Mouse (Mus musculus): ENCODE measurements at regions not wholly inside any gene's neighbourhood (a gene's known extent, or its start where the extent isn't known, plus 50 kb on each side); places are given as distances from the start of the nearest gene placed in this dataset.

DNA sequence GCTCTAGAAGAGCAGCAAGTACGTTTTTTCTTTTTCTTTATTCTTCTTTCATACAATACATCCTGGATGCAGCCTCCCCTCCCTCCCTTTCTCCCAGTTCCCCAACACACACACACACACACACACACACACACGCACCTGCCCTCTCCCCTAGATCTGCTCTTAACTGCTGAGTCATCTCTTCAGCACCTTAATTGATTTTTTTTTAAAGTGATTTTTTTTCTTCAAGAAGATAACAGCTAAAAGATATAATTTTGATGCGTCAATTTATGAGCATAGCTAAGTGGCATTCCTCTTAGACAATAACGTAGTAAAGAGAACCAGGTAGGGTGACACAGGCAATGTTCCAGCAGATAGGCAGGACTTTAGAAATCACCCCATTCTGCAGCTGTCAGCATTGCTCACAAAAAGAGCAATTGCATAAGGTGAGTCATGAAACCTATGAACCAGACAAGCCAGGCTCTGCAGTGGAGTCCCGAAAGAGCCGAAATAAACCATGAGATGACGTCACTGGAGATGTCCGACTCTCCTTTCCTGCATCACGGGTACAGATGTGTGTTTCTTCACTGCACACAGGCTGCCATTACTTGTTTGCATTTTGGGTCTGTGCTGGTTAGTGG lies 63.9 kb upstream of the Tnrc6a start:
- H3K36me3 ChIP-seq (ENCODE audit: insufficient read depth), result no peaks in the 10 kb centered on the region
- H3K9me3 ChIP-seq (ENCODE audit: low read depth, low read length), result no peaks in the 10 kb centered on the region
- no peak overlapping the region for H3K4me3 ChIP-seq (ENCODE audit: low read depth, low read length)
- 81% methylated on average over 9 of the region's 9 CpGs for WGBS
- ATAC-seq (ENCODE audit: insufficient read depth) (no peak), DNase-seq (no peak)
- H3K27me3 ChIP-seq (ENCODE audit: insufficient read depth, low read length), result no peaks in the 10 kb centered on the region
- no peak overlapping the region for H3K9ac ChIP-seq
- H3K4me2 ChIP-seq, result no peak overlapping the region
- H3K27ac ChIP-seq (ENCODE audit: low read depth), result no peak overlapping the region
- H3K4me1 ChIP-seq (ENCODE audit: insufficient read depth), result no peaks in the 10 kb centered on the region
- no peak for TF ChIP-seq CTCF (IDR thresholded peaks at IDR 0.05; ENCODE audit: low read depth)

DNA sequence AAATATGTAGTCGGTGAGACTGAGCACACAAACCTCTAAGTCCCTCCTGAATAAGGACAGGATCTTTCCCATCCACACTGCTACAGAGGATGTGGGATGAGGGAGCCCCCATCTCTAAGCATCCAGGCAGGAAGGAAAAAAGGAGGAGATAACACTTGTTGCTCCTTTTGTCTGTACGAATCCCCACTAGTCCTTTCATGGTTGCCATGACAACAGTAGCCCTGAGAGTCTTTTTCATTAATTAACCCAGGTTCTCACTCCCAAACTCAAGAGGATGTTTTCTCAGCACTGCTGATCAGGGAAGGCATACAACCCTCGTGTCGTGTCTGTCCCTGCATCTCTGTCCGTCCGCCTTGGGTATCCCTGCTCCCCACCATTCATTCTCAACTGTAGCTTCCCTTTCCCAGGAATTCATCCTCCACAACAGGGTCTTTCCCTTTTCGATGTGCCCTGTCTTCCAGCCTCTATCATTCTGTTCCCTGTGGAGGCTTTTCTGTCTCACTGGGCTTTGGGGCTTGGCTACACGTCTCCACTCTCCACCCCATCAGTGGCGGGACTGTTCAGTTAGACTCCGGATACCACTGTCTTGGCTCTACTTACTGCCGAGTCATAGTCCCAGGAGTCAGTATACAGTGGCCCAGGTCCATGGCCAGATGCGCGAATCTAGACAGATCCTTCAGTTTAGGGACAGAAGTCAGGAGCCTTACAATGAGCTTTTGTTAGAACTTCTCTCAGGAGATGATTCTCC lies 60.2 kb upstream of the Tnrc6a start:
- H3K27me3 ChIP-seq (ENCODE audit: insufficient read depth, low read length), result no peaks in the 10 kb centered on the region
- DNase-seq (no peak), ATAC-seq (ENCODE audit: insufficient read depth) (no peak)
- WGBS, result 62% methylated on average over 13 of the region's 13 CpGs
- no peaks in the 10 kb centered on the region; the same call in 1 of the 2 replicates for H3K4me1 ChIP-seq (ENCODE audit: insufficient read depth)
- no peak overlapping the region for H3K9ac ChIP-seq
- TF ChIP-seq CTCF (IDR thresholded peaks at IDR 0.05; ENCODE audit: low read depth), result no peak
- H3K27ac ChIP-seq (ENCODE audit: low read depth), result no peak overlapping the region
- no peak overlapping the region for H3K4me3 ChIP-seq (ENCODE audit: low read depth, low read length)
- no peaks in the 10 kb centered on the region for H3K9me3 ChIP-seq (ENCODE audit: low read depth, low read length)
- H3K4me2 ChIP-seq, result no peak overlapping the region
- H3K36me3 ChIP-seq (ENCODE audit: insufficient read depth), result no peaks in the 10 kb centered on the region

DNA sequence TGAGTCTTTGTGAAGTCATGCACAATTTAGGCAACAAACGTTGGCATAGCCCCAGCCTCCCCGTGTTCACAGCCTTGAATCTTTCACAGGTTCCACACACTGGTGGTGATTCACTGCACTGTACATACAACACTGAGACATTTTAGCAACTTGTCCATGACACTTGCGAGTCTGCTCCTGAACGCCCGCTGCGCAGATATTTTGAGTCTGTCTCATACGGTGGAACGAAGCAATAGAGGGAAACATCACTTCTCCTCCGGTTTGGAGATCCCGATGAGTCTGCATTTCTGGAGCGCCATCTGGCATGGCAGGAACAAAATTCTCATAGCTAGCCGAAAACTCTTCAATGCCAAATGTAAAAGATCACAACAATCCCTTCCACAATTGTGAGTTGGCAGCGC lies 57.7 kb upstream of the Tnrc6a start:
- H3K4me3 ChIP-seq (ENCODE audit: low read depth, low read length), result no peak overlapping the region
- no peak for TF ChIP-seq CTCF (IDR thresholded peaks at IDR 0.05; ENCODE audit: low read depth)
- no peaks in the 10 kb centered on the region for H3K9me3 ChIP-seq (ENCODE audit: low read depth, low read length)
- no peak overlapping the region for H3K9ac ChIP-seq
- ATAC-seq (ENCODE audit: insufficient read depth) (no peak), DNase-seq (peak; percentile 16)
- 72% methylated on average over 13 of the region's 13 CpGs for WGBS
- H3K27me3 ChIP-seq (ENCODE audit: insufficient read depth, low read length), result no peaks in the 10 kb centered on the region
- peaks cover 6% of the 10 kb centered on the region for H3K4me1 ChIP-seq (ENCODE audit: insufficient read depth)
- no peaks in the 10 kb centered on the region for H3K36me3 ChIP-seq (ENCODE audit: insufficient read depth)
- H3K27ac ChIP-seq (ENCODE audit: low read depth), result no peak overlapping the region
- H3K4me2 ChIP-seq, result no peak overlapping the region

DNA sequence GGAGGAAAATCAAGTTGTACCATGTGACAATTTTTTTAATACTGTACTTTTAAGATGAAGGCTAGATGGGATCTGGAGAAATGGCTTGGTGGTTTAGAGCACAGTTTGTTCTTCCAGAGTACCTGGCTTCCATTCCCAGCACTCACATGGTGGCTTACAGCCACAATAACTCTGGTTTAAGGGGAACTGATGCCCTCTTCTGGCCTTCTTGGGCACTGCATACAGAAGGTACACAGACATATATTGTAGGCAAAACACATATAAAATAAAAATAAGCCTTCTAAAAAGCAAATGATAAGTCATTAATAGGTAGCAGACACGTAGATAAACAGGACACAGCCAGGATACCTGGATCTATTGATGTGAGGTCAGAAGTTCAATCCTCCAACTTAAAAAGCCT lies 56.3 kb upstream of the Tnrc6a start:
- H3K27ac ChIP-seq (ENCODE audit: low read depth), result no peak overlapping the region
- WGBS, result 83% methylated on average over 1 of the region's 1 CpGs
- peaks cover 6% of the 10 kb centered on the region for H3K4me1 ChIP-seq (ENCODE audit: insufficient read depth)
- TF ChIP-seq CTCF (IDR thresholded peaks at IDR 0.05; ENCODE audit: low read depth), result 0 out of 2 replicates have a peak, but pooled peaks have one; percentile 11
- no peaks in the 10 kb centered on the region for H3K9me3 ChIP-seq (ENCODE audit: low read depth, low read length)
- no peak for ATAC-seq (ENCODE audit: insufficient read depth)
- H3K9ac ChIP-seq, result no peak overlapping the region
- no peak overlapping the region for H3K4me2 ChIP-seq
- DNase-seq, result no peak
- H3K27me3 ChIP-seq (ENCODE audit: insufficient read depth, low read length), result no peaks in the 10 kb centered on the region
- H3K36me3 ChIP-seq (ENCODE audit: insufficient read depth), result no peaks in the 10 kb centered on the region
- H3K4me3 ChIP-seq (ENCODE audit: low read depth, low read length), result no peak overlapping the region

DNA sequence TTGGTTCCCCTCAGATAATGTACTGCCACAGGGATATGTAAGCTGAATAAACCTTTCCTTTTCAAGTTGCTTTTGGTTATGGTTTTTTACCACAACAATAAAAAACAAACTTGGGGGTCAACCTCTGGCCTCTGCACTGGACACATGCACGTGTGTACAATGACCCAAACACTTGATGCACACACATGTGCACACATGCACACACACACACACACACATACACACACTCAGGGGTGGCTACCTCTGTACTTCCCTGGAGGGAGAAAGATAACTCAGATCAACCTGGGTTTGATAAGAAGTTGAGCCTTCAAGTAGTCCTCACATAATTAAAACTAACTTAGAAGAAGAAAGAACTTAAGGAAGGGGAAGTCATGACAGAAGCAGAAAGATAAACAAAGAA lies 55.4 kb upstream of the Tnrc6a start:
- Histone ChIP-seq H3K4me1 (ENCODE audit: insufficient read depth) (peaks cover 6% of the 10 kb centered on the region), H3K27ac (ENCODE audit: low read depth) (no peak overlapping the region), H3K27me3 (ENCODE audit: insufficient read depth, low read length) (no peaks in the 10 kb centered on the region), H3K36me3 (ENCODE audit: insufficient read depth) (no peaks in the 10 kb centered on the region), H3K9ac (no peak overlapping the region), H3K4me3 (ENCODE audit: low read depth, low read length) (no peak overlapping the region), H3K9me3 (ENCODE audit: low read depth, low read length) (no peaks in the 10 kb centered on the region), H3K4me2 (no peak overlapping the region)
- DNase-seq (no peak), ATAC-seq (ENCODE audit: insufficient read depth) (no peak)
- WGBS, result 55% methylated on average over 1 of the region's 1 CpGs
- no peak for TF ChIP-seq CTCF (IDR thresholded peaks at IDR 0.05; ENCODE audit: low read depth)

DNA sequence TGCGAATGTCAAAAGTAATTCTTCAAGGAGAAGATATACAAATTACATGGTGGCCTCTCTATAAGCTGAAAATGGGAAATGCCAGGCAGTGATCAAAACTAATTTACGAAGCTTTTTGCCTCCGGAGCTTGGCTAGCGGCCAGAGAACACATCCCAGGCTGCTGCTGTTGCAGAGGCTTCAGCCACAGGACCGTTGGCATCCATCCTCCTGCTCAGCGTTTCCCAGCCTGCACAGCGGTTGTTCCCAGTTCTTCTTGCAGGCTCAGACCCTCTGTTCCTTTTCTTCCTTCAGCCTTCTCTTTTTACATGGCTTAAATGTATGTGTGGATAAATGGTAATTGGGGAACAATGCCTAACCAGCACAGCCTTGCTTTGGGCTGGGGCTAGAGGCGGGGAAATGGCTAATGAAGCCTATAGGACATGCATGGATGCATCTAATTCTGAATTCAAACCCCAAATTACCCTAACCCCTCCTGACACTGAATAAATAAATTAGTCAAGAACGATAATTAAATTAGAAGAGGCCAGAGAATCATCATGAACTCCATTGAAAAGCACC lies 54.9 kb upstream of the Tnrc6a start:
- peak; percentile 81 for DNase-seq
- Histone ChIP-seq H3K4me2 (no peak overlapping the region), H3K27ac (ENCODE audit: low read depth) (no peak overlapping the region), H3K9ac (no peak overlapping the region), H3K4me1 (ENCODE audit: insufficient read depth) (peaks cover 6% of the 10 kb centered on the region), H3K27me3 (ENCODE audit: insufficient read depth, low read length) (no peaks in the 10 kb centered on the region), H3K36me3 (ENCODE audit: insufficient read depth) (no peaks in the 10 kb centered on the region), H3K9me3 (ENCODE audit: low read depth, low read length) (no peaks in the 10 kb centered on the region), H3K4me3 (ENCODE audit: low read depth, low read length) (no peak overlapping the region)
- TF ChIP-seq CTCF (IDR thresholded peaks at IDR 0.05; ENCODE audit: low read depth), result no peak
- peak; percentile 68; the same call in 1 of the 2 replicates for ATAC-seq (ENCODE audit: insufficient read depth)
- WGBS, result 42% methylated on average over 9 of the region's 9 CpGs

DNA sequence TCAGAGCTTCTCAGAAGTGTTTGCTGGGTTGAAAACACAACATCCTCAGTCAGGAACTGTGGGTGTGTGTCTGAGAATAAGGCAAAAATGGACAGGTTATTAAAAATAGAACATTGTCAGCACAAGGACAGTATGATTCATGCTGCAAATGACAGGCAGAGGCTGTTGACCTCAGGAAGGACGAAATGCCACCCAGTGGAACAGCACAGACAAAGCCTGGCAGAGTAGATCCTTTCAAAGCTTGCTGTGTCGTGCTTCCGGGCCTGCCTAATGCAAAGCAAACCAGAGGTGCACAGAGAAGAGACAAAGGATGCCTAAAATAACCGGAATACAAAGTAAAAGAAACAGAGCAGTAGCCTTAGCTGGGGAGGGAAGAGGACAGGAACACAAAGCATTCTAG lies 54.4 kb upstream of the Tnrc6a start:
- WGBS, result 42% methylated on average over 4 of the region's 4 CpGs
- peaks cover 6% of the 10 kb centered on the region for H3K4me1 ChIP-seq (ENCODE audit: insufficient read depth)
- no peak for DNase-seq
- H3K4me3 ChIP-seq (ENCODE audit: low read depth, low read length), result no peak overlapping the region
- no peak for TF ChIP-seq CTCF (IDR thresholded peaks at IDR 0.05; ENCODE audit: low read depth)
- H3K36me3 ChIP-seq (ENCODE audit: insufficient read depth), result no peaks in the 10 kb centered on the region
- H3K27ac ChIP-seq (ENCODE audit: low read depth), result no peak overlapping the region
- H3K27me3 ChIP-seq (ENCODE audit: insufficient read depth, low read length), result no peaks in the 10 kb centered on the region
- no peak overlapping the region for H3K9ac ChIP-seq
- H3K4me2 ChIP-seq, result no peak overlapping the region
- no peak for ATAC-seq (ENCODE audit: insufficient read depth)
- H3K9me3 ChIP-seq (ENCODE audit: low read depth, low read length), result no peaks in the 10 kb centered on the region

Measured in lung, embryonic 14.5 days (tissue).